Mouse (Mus musculus) stomach, postnatal 0 days (tissue): ENCODE measurements around the gene Zbtb20. TPM values are rescaled to one million over a fixed set of nuclear protein-coding genes. Genes with fewer than 3 reads are reported as not detected.
A peak's percentile ranks its signal among the peaks of the same experiment; 100 is the strongest.

ENCODE experiments used
- ATAC-seq: fragments of 200-750 bp; cut with Nextera tagmentation; 2 replicates; pipeline ENCODE4 v1.8.0; 2017; ENCODE audit not compliant: low FRiP score, low TSS enrichment
- DNase-seq: peaks from one replicate; pipeline ENCODE4 v3.0.0-alpha.2; 2016; ENCODE audit warnings: low spot score
- H3K27ac ChIP-seq: fragments of 300-500 bp; sonication (generic); replicated peaks from 2 replicates; pipeline ENCODE4 v1.5.1; 2014; ENCODE audit warnings: mild to moderate bottlenecking, control low read depth
- H3K27me3 ChIP-seq: fragments of 300-500 bp; sonication (generic); 2 replicates; pipeline ENCODE4 v1.6.1; 2014; ENCODE audit warnings: low read length; ENCODE audit not compliant: control insufficient read depth, insufficient read depth
- H3K36me3 ChIP-seq: fragments of 300-500 bp; sonication (generic); 2 replicates; pipeline ENCODE4 v1.6.1; 2014; ENCODE audit warnings: low read length, mixed read lengths; ENCODE audit not compliant: control insufficient read depth, insufficient read depth
- H3K4me1 ChIP-seq: fragments of 300-500 bp; sonication (generic); replicated peaks from 2 replicates; pipeline ENCODE4 v1.6.1; 2014; ENCODE audit warnings: antibody characterized with exemption; ENCODE audit not compliant: control insufficient read depth, insufficient read depth
- H3K4me2 ChIP-seq: fragments of 300-500 bp; sonication (generic); replicated peaks from 2 replicates; pipeline ENCODE4 v1.6.1; 2014; ENCODE audit warnings: low read depth, mild to moderate bottlenecking, control low read depth, moderate library complexity
- H3K4me3 ChIP-seq: fragments of 300-500 bp; sonication (generic); 2 replicates; pipeline ENCODE4 v1.5.1; 2014; ENCODE audit warnings: low read depth, low read length, control low read depth
- H3K9ac ChIP-seq: fragments of 300-500 bp; sonication (generic); 2 replicates; pipeline ENCODE4 v1.6.1; 2014; ENCODE audit warnings: mild to moderate bottlenecking, low read length, control low read depth, mixed read lengths
- H3K9me3 ChIP-seq: fragments of 300-500 bp; sonication (generic); 2 replicates; pipeline ENCODE4 v1.6.1; 2016; ENCODE audit warnings: low read length; ENCODE audit not compliant: control insufficient read depth
- CTCF ChIP-seq: IDR thresholded peaks from 2 replicates; pipeline ENCODE4 v1.5.1; 2016; ENCODE audit warnings: antibody characterized with exemption, low read depth, mild to moderate bottlenecking, moderate library complexity
- EP300 ChIP-seq: optimal IDR thresholded peaks from 2 replicates; pipeline ENCODE3; 2016; ENCODE audit warnings: antibody characterized with exemption
- WGBS: fragments of 180-500 bp; shearing (Covaris S2); extraction: QIAGEN DNeasy Blood & Tissue Kit; methylation state at CpG from one replicate; pipeline ENCODE4 v1.1.7; 2014; 5-methylcytosine and 5-hydroxymethylcytosine counted together
- polyA plus RNA-seq: library from polyadenylated mRNA; unstranded; fragments of >200 nt; fragmentation: Nextera tagmentation; extraction: Ambion mirVana; gene quantifications from 2 replicates; pipeline ENCODE4 v1.2.1, GENCODE M21; 2015

Zbtb20 gene
- polyA plus RNA-seq, 1 experiment from 2014 or later: 15.7 TPM

DNA sequence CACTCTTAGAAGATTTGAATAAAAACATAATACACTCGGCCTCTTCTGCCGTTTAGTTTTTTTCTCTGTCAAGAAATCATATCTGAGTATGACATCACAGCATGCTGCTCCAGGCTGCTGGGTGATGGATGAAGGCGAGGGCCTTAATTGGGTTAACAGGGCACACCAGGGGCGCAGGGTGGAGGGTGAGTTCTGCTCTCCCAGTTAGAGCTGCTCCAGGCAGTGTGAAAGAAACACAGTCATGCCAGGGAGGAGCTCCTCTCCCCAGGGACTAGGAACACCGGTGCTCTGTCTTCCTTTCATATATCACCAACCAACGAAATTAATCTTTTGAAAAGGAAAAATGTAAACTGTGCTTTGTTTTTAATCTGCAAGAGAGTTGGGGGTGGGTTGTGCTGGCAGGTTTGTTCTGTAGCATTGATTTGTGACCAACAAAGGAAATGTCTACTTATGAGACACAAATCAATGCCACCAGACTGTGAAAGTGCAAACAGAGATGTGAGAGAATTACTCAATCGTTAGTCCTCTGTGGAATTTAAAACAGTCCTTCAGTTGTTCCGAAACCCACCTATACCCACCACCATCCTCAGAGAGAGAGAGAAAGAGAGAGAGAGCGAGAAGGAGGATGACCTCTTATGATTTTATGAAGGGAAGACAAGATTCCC is 673.9 kb downstream of the Zbtb20 start:
- TF ChIP-seq EP300: no peak
- TF ChIP-seq CTCF: no peak
- Histone ChIP-seq H3K4me3 (no peak overlapping the region), H3K9ac (no peak overlapping the region), H3K9me3 (no peaks in the 10 kb centered on the region), H3K36me3 (no peaks in the 10 kb centered on the region), H3K27me3 (no peaks in the 10 kb centered on the region), H3K4me2 (no peak overlapping the region), H3K4me1 (no peaks in the 10 kb centered on the region), H3K27ac (no peak overlapping the region)
- 20% methylated on average over 9 of the region's 9 CpGs for WGBS
- ATAC-seq: no peak
- DNase-seq: no peak

DNA sequence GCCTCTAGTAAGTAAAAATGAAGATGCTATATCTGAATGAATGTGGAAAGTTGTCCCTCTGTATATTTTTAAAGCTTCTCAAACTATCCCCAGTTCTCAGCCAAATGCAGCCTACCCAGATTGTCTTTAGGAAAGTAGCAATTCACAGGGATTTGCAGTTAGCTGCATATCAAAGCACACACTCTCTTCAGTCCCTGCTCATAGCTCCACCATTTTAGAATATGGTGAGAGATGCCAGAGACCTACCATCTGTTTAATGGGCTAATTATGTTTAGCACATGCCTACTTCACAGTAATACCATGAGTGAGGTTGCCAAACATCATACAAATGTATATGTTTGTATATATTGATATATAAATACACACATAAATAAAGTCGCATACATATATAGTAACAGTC is 676.8 kb downstream of the Zbtb20 start:
- no peak overlapping the region for H3K27ac ChIP-seq
- no peak overlapping the region for H3K4me2 ChIP-seq
- H3K9me3 ChIP-seq: no peaks in the 10 kb centered on the region
- no peak for ATAC-seq
- H3K9ac ChIP-seq: no peak overlapping the region
- H3K4me1 ChIP-seq: no peaks in the 10 kb centered on the region
- no peaks in the 10 kb centered on the region for H3K36me3 ChIP-seq
- no peak for TF ChIP-seq EP300
- TF ChIP-seq CTCF: no peak
- H3K4me3 ChIP-seq: no peak overlapping the region
- DNase-seq: no peak
- WGBS: 82% methylated on average over 1 of the region's 1 CpGs
- no peaks in the 10 kb centered on the region for H3K27me3 ChIP-seq

DNA sequence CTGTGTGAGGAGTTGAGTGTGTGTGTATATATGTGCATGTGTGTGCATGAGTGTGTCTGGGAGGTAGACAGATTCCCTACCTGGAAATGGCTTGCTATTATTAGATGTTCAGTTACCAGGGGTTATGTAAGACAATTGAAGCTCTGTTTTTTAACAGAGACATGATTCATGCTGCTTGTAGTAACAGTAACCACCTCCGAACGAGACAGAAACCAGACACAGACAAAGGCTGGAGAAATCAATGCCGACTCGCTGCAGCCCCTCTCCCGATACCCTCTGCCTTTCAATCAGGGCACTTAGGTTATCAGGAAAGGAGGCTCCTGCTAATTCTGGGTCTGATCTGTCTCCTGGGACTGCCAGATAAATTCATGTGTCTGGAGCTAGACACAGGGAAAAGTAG is 681.7 kb downstream of the Zbtb20 start:
- Histone ChIP-seq H3K27me3 (no peaks in the 10 kb centered on the region), H3K4me2 (no peak overlapping the region), H3K4me3 (no peak overlapping the region), H3K36me3 (no peaks in the 10 kb centered on the region), H3K4me1 (no peaks in the 10 kb centered on the region), H3K9ac (no peak overlapping the region), H3K27ac (no peak overlapping the region), H3K9me3 (no peaks in the 10 kb centered on the region)
- WGBS: 39% methylated on average over 5 of the region's 5 CpGs
- DNase-seq (no peak), ATAC-seq (no peak)
- TF ChIP-seq CTCF (no peak), EP300 (no peak)

DNA sequence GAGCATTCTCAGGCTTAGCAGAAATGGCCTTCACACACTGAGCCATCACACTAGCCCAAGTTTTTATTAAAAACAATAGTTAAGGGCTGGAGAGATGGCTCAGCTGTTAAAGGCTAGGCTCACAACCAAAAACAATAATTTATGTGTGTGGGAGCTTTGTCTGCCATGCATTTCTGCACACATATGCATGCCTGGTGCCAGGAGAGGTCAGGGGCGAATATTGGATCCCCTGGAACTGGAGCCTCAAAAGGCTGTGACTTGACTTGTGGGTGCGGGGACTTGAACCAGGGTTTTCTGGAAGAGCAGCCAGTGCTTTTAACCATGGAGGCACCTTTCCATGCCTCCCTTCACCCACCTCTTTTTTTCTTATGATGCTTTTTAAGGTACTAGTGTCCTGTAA is 685.6 kb downstream of the Zbtb20 start:
- H3K4me3 ChIP-seq: no peak overlapping the region
- no peak for TF ChIP-seq EP300
- no peak for TF ChIP-seq CTCF
- H3K27me3 ChIP-seq: no peaks in the 10 kb centered on the region
- H3K4me1 ChIP-seq: no peaks in the 10 kb centered on the region
- no peak overlapping the region for H3K9ac ChIP-seq
- DNase-seq: no peak
- no peaks in the 10 kb centered on the region for H3K9me3 ChIP-seq
- no peaks in the 10 kb centered on the region for H3K36me3 ChIP-seq
- H3K27ac ChIP-seq: no peak overlapping the region
- H3K4me2 ChIP-seq: no peak overlapping the region
- ATAC-seq: no peak
- WGBS: 85% methylated on average over 2 of the region's 2 CpGs

DNA sequence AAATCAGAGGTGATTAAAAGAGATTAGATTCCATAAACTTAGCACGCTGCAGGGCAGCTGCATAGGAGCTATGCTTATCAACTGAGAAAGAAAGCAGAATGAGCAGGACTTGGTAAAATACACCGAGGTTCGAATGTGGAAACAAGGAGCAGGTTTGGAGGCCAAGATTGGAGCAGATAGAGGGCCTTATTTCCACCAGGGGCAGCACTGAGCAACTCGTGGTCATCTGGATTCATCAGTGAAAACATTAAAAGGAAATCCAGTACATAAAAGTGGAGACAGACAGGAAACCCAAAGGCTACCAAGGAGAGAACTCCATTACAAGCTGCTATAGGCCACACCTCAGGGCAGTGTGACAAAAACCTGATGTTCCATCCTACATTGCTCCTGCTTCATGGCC is 686.3 kb downstream of the Zbtb20 start:
- TF ChIP-seq CTCF (peak; percentile 52), EP300 (no peak)
- 81% methylated on average over 4 of the region's 4 CpGs for WGBS
- H3K36me3 ChIP-seq: no peaks in the 10 kb centered on the region
- no peak overlapping the region for H3K9ac ChIP-seq
- no peaks in the 10 kb centered on the region for H3K9me3 ChIP-seq
- DNase-seq: no peak
- no peak overlapping the region for H3K4me2 ChIP-seq
- no peak overlapping the region for H3K27ac ChIP-seq
- H3K4me3 ChIP-seq: no peak overlapping the region
- ATAC-seq: no peak
- no peaks in the 10 kb centered on the region for H3K4me1 ChIP-seq
- H3K27me3 ChIP-seq: no peaks in the 10 kb centered on the region

DNA sequence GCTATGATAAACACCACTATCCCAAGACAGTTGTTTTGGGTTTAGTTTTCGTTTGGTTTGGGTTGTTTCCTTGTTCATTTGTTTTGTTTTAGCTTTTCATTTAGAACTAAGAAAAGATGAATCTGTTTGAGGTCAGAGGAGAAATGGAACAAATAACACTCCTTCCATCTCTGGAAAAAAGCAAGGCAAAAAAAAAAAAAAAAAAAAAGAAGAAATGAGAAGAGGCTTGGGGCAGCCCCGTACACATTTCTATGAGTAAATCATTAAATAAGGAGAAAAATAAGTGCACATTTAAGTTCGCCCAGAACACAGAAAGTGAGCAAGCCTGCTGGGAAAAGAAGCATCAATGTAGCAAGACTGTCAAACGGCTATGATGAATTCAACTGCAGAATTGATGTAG is 690.2 kb downstream of the Zbtb20 start:
- Histone ChIP-seq H3K4me2 (no peak overlapping the region), H3K9me3 (no peaks in the 10 kb centered on the region), H3K27ac (no peak overlapping the region), H3K9ac (no peak overlapping the region), H3K4me1 (no peaks in the 10 kb centered on the region), H3K4me3 (no peak overlapping the region), H3K27me3 (no peaks in the 10 kb centered on the region), H3K36me3 (no peaks in the 10 kb centered on the region)
- 70% methylated on average over 4 of the region's 4 CpGs for WGBS
- ATAC-seq (no peak), DNase-seq (no peak)
- no peak for TF ChIP-seq EP300
- no peak for TF ChIP-seq CTCF
